Mouse (Mus musculus): Measurements from ENCODE around the gene 2700049A03Rik. TPM values are rescaled to one million over a fixed set of nuclear protein-coding genes. Genes with fewer than 3 reads are reported as not detected.

The 2700049A03Rik gene
- polyA plus RNA-seq, 1 experiment = not detected

DNA sequence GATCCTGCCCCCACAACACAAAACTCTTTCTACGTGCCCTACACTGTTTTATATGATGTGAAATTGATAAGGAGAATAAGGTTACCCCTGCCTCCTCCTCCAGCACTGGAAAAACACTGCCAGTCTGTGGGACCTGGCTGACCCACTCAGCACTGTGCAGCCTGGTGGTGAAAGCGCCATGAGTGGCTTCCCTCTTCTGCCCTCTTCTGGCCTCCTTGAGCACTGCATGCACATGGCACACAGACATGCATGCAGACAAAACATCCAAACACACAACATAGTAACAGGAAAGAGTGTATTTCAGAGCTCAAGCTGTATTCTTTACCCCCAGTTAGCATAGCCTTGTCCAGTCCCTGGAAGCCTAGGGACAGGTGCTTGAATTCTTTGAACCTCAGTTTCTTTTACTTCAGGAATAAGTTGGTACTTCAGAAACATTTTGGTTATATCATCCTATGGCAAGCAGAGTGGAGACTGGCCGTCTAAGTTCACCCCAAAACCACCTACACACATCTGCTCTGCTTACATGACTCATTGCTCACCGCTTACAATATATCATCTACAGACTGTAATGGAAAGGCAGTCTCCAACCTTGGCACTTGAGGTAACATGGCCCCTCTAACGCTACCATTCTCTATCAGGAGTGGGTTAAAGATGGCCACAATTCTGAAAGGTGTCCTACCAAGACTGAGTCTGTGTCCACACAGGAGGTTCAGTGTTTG, 138.0 kb downstream of the 2700049A03Rik start:
- Histone ChIP-seq H3K4me3 (ENCODE audit: insufficient read depth, low read depth, low read length) (no peak overlapping the region), H3K4me1 (ENCODE audit: control insufficient read depth, insufficient read depth, low read length) (peaks cover 3% of the 10 kb centered on the region; the same call in 1 of the 2 replicates), H3K27ac (ENCODE audit: insufficient read depth, low read depth, low read length) (no peak overlapping the region)
- 83% methylated on average over 5 of the region's 5 CpGs for WGBS
- TF ChIP-seq CTCF (IDR thresholded peaks at IDR 0.05; ENCODE audit: insufficient read depth, low read depth, low read length) (no peak), POLR2A (IDR thresholded peaks at IDR 0.05; ENCODE audit: insufficient read depth, low read depth, low read length) (no peak)

- Histone ChIP-seq H3K4me3 (ENCODE audit: insufficient read depth, low read depth, low read length) (no peak overlapping the region), H3K27ac (ENCODE audit: insufficient read depth, low read depth, low read length) (no peak overlapping the region), H3K4me1 (ENCODE audit: control insufficient read depth, insufficient read depth, low read length) (peaks cover 3% of the 10 kb centered on the region; the same call in 1 of the 2 replicates)
- WGBS = 81% methylated on average over 8 of the region's 8 CpGs
- no peak for TF ChIP-seq CTCF (IDR thresholded peaks at IDR 0.05; ENCODE audit: insufficient read depth, low read depth, low read length)
- no peak for TF ChIP-seq POLR2A (IDR thresholded peaks at IDR 0.05; ENCODE audit: insufficient read depth, low read depth, low read length)
Measured at GRCm38 (mm10) chr12:71275906-71276595, 139.4 kb downstream of the 2700049A03Rik start.

DNA sequence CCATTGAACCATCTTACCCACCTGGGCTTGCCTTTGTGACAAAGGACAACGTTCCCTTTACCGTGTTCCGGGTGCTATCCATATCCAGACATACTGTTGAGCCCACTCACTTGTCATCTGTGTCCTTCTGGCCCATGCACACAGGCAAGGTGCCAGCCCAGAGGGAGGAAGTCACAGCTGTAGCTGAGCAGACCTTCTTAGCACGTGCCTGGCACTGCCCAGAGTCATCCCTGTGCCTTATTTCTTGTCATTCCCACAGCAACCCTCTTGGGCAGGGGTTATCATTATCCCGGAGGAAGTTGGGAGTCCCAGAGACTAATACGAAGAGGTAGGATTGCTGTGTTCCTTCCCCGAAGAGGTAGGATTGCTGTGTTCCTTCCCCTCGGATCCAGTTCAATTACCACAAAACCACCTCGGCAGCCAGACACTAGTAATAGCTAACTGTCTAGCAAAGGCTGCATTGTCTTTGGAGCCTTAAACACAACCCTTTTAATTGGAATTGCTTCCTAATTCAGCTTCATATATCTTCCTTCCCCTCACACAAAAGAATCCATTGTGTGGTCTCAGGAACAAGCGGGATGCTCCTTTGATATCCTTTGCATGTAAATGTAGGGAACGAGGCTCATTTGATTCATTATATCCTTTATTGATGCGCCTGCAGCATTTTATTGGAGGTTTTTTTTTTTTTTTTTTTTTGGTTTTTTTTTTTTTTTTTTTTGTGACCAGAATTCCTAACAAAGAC, 143.0 kb downstream of the 2700049A03Rik start:
- TF ChIP-seq CTCF (IDR thresholded peaks at IDR 0.05; ENCODE audit: insufficient read depth, low read depth, low read length) (no peak), POLR2A (IDR thresholded peaks at IDR 0.05; ENCODE audit: insufficient read depth, low read depth, low read length) (no peak)
- Histone ChIP-seq H3K27ac (ENCODE audit: insufficient read depth, low read depth, low read length) (no peak overlapping the region), H3K4me1 (ENCODE audit: control insufficient read depth, insufficient read depth, low read length) (peaks cover 3% of the 10 kb centered on the region; the same call in 1 of the 2 replicates), H3K4me3 (ENCODE audit: insufficient read depth, low read depth, low read length) (no peak overlapping the region)
- 29% methylated on average over 12 of the region's 12 CpGs for WGBS

- TF ChIP-seq CTCF (IDR thresholded peaks at IDR 0.05; ENCODE audit: insufficient read depth, low read depth, low read length) (no peak), POLR2A (IDR thresholded peaks at IDR 0.05; ENCODE audit: insufficient read depth, low read depth, low read length) (no peak)
- H3K4me1 ChIP-seq (ENCODE audit: control insufficient read depth, insufficient read depth, low read length) = peaks cover 3% of the 10 kb centered on the region; the same call in 1 of the 2 replicates
- WGBS = 87% methylated on average over 12 of the region's 12 CpGs
Measured at GRCm38 (mm10) chr12:71281201-71281768, 144.6 kb downstream of the 2700049A03Rik start.

GRCm38 (mm10) chr12:71285399-71285798, 148.8 kb downstream of the 2700049A03Rik start:
- H3K4me1 ChIP-seq (ENCODE audit: control insufficient read depth, insufficient read depth, low read length) = no peaks in the 10 kb centered on the region
- H3K27ac ChIP-seq (ENCODE audit: insufficient read depth, low read depth, low read length) = no peak overlapping the region
- no peak overlapping the region for H3K4me3 ChIP-seq (ENCODE audit: insufficient read depth, low read depth, low read length)
- TF ChIP-seq CTCF (IDR thresholded peaks at IDR 0.05; ENCODE audit: insufficient read depth, low read depth, low read length) = no peak
- no peak for TF ChIP-seq POLR2A (IDR thresholded peaks at IDR 0.05; ENCODE audit: insufficient read depth, low read depth, low read length)

More at GRCm38 (mm10) chr12:71281201-71281768, 144.6 kb downstream of the 2700049A03Rik start:
- H3K27ac ChIP-seq (ENCODE audit: insufficient read depth, low read depth, low read length) = no peak overlapping the region
- H3K4me3 ChIP-seq (ENCODE audit: insufficient read depth, low read depth, low read length) = no peak overlapping the region

GRCm38 (mm10) chr12:71290460-71290859, 153.8 kb downstream of the 2700049A03Rik start:
- Histone ChIP-seq H3K4me3 (ENCODE audit: insufficient read depth, low read depth, low read length) (no peak overlapping the region), H3K4me1 (ENCODE audit: control insufficient read depth, insufficient read depth, low read length) (no peaks in the 10 kb centered on the region), H3K27ac (ENCODE audit: insufficient read depth, low read depth, low read length) (no peak overlapping the region)
- 73% methylated on average over 2 of the region's 2 CpGs for WGBS
- TF ChIP-seq POLR2A (IDR thresholded peaks at IDR 0.05; ENCODE audit: insufficient read depth, low read depth, low read length) = no peak
- TF ChIP-seq CTCF (IDR thresholded peaks at IDR 0.05; ENCODE audit: insufficient read depth, low read depth, low read length) = no peak

Other genes starting within 250 kb of the 2700049A03Rik start
- 132 TPM in 1 of 2 replicates, not detected in the other for gene Actr10, start 199.0 kb upstream of the 2700049A03Rik start, polyA plus RNA-seq (2012; ENCODE audit: insufficient read depth, insufficient read length, low replicate concordance, missing spikeins)
- gene Psma3, start 162.2 kb upstream of the 2700049A03Rik start, polyA plus RNA-seq (2012; ENCODE audit: insufficient read depth, insufficient read length, low replicate concordance, missing spikeins) = not detected in 2 replicates
- not detected in 2 replicates for gene Arid4a, start 120.9 kb upstream of the 2700049A03Rik start, polyA plus RNA-seq (2012; ENCODE audit: insufficient read depth, insufficient read length, low replicate concordance, missing spikeins)
- not detected in 2 replicates for gene Tomm20l, start 25.4 kb upstream of the 2700049A03Rik start, polyA plus RNA-seq (2012; ENCODE audit: insufficient read depth, insufficient read length, low replicate concordance, missing spikeins)
- not detected in 2 replicates for gene Timm9, start 164 bp upstream of the 2700049A03Rik start, polyA plus RNA-seq (2012; ENCODE audit: insufficient read depth, insufficient read length, low replicate concordance, missing spikeins)
- gene Dact1, start 173.0 kb downstream of the 2700049A03Rik start, polyA plus RNA-seq (2012; ENCODE audit: insufficient read depth, insufficient read length, low replicate concordance, missing spikeins) = not detected in 2 replicates

Measured in olfactory bulb, adult 2 months (tissue).